Mouse (Mus musculus): ENCODE measurements around the gene Hspg2.
A peak's percentile ranks its signal among the peaks of the same experiment; 100 is the strongest.

Hspg2 gene

GRCm38 (mm10) chr4:137461217-137461616, 7.4 kb upstream of the Hspg2 start:
- DNase-seq (ENCODE audit: low spot score in 2 of 2): no peak

DNA sequence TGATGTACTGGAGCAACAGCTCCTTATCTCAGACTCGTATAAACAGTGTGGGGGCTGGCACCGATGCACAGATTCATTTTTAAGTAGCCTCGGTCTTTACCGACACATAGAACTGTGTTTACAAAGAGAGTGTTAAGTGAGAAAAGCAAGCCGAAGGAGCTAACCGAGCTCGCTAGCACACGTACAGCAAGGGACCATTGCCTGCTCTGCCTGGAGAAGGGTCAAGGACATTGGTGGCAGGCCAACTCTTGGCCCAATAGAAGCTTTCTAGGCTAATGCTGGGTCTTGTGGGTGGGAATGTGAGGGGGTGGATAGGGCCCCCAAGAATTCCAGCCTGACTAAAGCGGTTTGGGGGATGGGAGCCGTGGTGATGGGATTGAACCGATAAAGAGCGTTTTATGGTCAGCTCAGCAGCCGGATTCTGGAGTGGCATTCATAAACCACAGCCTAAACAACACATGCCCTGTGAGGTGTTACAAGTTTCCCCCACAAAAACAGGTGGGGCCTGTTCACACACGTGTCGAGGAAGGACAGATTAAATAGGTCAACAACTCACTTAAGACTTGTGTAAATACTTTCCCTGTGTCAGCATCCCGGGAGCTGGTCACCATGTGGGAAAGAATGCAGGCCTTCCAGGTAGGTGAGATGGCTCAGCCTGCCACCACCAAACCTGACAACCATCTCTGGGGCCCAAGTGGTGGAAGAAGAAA, 6.4 kb upstream of the Hspg2 start:
- DNase-seq (ENCODE audit: low spot score in 2 of 2): no peak

DNA sequence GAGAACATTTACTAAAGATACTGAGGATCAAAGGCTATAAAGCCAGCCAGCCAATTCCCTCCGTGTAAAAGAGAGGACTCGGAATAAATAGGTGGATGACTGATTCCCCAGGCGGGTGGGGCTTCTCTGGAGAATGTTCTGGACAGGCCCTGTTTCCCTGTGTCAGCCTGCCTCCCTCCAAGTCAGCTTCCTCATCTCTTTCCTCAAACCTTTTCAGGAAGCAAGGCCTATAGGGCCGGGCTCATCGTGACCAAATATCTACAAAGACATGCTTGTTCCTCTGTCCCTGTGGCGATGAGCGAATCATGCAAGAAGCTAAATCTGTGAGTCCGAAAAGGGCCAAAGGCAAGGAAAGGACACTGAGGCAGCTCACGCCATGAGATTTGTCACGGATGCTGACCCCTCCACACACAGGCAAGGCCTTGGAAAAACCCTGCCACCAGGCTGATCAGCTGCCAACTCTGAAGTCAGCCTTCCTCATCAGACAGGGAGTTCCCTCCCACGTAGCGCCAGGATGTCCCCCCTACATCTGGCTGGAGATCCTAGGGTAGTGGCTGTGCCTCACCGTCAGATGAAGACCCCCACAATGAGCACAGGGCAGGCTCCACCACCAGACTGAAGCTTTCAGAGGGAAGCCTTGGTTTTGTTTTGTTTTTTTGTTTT, 3.3 kb upstream of the Hspg2 start:
- no peak for DNase-seq (ENCODE audit: low spot score in 2 of 2)

GRCm38 (mm10) chr4:137466991-137467390, 1.6 kb upstream of the Hspg2 start:
- no peak for DNase-seq (ENCODE audit: low spot score in 2 of 2)

DNA sequence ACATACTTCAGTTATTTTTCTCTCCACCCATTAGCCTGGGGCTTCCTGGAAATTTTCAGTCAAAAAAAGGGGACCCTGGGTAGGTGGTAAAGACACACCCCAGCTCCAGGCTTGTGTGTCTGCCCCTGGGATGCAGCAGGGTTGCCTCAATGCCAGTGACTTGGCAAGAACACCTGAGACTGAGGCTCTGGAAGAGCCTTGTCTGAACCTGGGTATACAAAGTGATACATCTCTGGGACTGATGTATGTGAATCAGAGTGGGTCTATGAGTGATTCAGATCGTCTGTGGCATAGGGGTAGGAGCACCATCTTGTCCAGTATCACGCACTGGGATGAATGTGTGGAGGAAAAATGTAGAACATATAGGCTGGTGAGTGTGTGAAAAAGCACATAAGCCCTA, 1.0 kb upstream of the Hspg2 start:
- DNase-seq (ENCODE audit: low spot score in 2 of 2): no peak

GRCm38 (mm10) chr4:137469081-137469844, 694 bp downstream of the Hspg2 start:
- no peak for DNase-seq (ENCODE audit: low spot score in 2 of 2)

- DNase-seq (ENCODE audit: low spot score in 2 of 2): no peak
Measured at GRCm38 (mm10) chr4:137469845-137470692, 1.5 kb downstream of the Hspg2 start.

DNA sequence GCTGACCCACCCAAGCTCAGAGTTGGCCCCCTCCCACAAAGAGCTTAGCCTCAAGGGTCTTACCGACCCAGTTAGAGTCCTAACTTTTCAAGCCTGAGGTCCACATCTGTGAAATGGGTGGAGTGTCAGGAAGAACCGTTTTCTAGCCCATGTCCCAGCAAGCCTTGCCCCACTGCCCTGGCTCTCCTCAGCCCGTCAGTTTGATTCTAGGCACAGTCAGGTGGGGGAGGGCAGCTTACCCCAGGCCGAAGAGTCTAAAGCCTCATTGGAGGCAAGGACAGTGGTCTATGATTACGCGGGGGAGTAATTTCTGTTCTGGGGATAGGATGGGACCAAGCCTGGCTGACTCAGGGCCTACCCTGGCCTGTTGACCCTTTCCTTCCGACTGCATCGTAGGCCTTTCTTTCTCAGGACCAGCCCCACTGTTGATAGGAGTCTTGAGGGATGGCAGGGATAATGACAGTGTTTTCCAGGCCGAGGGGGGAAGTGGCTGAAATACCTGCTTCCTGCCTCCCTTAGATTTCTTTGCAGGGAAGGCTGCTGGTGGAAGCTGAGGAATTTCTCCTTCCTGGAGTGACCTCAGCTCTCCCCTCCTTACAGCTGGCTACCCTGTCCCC, 2.2 kb downstream of the Hspg2 start:
- no peak for DNase-seq (ENCODE audit: low spot score in 2 of 2)

DNA sequence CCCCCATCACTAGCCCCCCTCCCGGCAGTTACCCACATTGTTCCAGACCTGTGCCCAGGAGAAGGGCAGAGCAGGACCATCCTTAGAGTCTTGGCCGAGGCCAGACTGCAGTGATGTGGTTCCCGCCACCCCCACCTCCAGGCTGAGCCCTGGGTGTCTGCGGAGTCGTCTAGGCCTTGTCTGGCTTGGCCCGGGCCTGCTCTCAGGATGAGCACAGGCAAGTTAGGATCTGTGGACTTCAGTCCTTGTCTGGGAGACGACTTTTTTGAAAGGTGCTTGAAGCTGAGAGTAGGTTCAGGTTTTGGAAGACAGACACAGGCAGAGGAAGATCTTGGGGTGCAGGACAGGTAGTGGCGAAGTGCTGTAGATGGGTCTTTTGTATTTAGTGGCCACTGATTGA, 2.8 kb downstream of the Hspg2 start:
- DNase-seq (ENCODE audit: low spot score in 2 of 2): no peak

GRCm38 (mm10) chr4:137473240-137473639, 4.7 kb downstream of the Hspg2 start:
- DNase-seq (ENCODE audit: low spot score in 2 of 2): no peak

- DNase-seq (ENCODE audit: low spot score in 2 of 2): no peak
Measured at GRCm38 (mm10) chr4:137473701-137474388, 5.3 kb downstream of the Hspg2 start.

DNA sequence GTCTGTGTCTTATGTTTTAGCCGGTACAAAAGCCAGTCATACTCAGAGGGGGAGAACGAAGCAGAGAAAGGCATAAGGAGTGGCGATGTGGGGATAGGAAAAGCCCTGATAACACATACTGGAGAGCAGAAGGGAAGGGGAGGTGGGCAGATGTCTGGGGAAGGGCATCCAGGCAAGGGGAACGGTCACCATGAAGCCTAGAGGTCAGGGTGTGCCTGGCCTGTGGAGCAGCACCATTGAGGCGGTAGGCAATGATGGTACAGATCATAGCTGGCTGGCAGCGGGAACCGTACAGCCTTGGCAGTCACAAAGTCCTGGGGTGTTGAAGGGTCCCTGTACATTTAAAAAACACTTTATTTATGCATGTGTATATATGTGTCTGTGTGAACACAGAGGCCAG, 6.1 kb downstream of the Hspg2 start:
- no peak for DNase-seq (ENCODE audit: low spot score in 2 of 2)

GRCm38 (mm10) chr4:137475271-137476050, 6.9 kb downstream of the Hspg2 start:
- no peak for DNase-seq (ENCODE audit: low spot score in 2 of 2)

DNA sequence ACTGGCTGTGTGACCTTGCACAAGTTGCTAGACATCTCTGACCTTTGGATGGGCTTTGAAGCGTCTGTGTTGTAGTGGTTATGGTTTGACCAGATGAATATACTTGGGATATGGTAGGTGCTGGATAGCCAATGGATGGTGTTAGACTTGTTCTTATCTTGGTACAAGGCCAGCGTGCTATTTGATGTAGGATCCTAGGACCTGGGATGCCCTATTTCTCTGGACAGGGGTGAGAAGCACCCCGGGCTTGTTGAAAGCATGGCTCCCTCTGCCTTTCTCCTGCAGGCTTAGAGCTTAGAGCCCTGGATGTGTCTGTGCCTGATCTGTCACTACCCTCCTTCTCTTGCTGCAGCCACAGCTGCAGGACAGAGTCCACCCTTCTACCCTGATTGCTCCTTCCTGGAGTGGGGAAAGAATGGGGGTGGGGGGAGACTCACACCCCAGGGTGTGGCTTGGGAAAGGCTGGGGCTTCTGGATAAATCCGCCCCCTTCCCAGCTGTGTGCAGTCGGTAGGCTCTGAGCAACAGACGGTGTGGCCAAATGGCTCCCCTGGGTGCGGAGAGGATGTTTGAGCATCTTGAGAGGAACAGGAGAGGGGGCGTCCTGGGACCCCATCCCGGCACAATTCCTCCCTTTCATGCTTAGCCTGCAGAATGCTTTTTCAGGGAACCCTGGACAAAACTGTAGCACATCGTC, 7.6 kb downstream of the Hspg2 start:
- peak; percentile 52 to 54 for DNase-seq (ENCODE audit: low spot score in 2 of 2)

GRCm38 (mm10) chr4:137476761-137477237, 8.2 kb downstream of the Hspg2 start:
- DNase-seq (ENCODE audit: low spot score in 2 of 2): no peak

GRCm38 (mm10) chr4:137477611-137478010, 9.0 kb downstream of the Hspg2 start:
- DNase-seq (ENCODE audit: low spot score in 2 of 2): no peak

DNA sequence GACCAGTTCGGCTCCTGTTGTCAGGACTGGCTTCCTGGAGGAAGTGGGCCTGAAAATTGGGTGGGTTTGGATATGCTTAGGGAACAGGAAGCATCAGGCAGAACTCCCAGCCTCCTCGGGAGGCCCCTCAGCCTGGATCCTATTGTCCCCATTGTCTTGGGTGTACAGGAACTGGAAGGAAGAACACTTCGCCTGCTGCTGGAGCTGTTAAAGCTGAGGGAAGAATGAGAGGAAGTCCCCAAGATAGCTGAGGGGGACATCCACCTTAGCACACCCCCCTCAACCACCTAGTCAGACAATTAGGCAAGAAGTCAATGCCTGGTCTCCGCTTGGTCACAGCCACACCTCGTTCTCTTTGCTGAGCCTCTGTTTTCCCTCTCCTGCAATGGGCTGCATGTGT, 9.7 kb downstream of the Hspg2 start:
- no peak for DNase-seq (ENCODE audit: low spot score in 2 of 2)

GRCm38 (mm10) chr4:137479757-137480156, 11.2 kb downstream of the Hspg2 start:
- no peak for DNase-seq (ENCODE audit: low spot score in 2 of 2)

All from right cerebral cortex, adult 2 months (tissue).